Mouse (Mus musculus): ENCODE measurements around the gene Map1b.

DNA sequence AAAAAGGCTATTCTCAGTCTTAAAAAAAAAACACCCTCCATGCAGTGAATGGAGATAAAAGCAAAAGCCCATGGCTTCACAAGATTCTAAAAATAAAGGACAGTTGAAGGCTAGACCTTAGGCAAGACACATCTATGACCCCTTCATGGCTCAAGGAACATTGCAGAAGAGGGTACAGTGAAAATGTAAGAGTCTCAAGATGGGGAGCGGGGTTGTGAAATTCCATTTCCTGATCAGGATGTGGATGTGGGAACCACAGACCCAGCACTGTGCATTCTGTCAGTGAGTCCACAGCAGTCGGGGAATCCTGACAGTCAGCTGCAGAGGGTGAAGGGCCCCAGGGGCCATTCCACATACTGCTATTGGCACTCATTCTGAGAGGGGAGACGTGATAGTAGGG, 123.2 kb downstream of the Map1b start:
- TF ChIP-seq FLI1 (IDR thresholded peaks at IDR 0.05; ENCODE audit: low read length) (no peak), GATA1 (IDR thresholded peaks at IDR 0.05; ENCODE audit: borderline replicate concordance, low read length) (no peak)
